Mouse (Mus musculus): Measurements from ENCODE around the gene Ybx1. TPM values are rescaled to one million over a fixed set of nuclear protein-coding genes. Genes with fewer than 3 reads are reported as not detected.

The Ybx1 gene
- 344 TPM for total RNA-seq (2023)

DNA sequence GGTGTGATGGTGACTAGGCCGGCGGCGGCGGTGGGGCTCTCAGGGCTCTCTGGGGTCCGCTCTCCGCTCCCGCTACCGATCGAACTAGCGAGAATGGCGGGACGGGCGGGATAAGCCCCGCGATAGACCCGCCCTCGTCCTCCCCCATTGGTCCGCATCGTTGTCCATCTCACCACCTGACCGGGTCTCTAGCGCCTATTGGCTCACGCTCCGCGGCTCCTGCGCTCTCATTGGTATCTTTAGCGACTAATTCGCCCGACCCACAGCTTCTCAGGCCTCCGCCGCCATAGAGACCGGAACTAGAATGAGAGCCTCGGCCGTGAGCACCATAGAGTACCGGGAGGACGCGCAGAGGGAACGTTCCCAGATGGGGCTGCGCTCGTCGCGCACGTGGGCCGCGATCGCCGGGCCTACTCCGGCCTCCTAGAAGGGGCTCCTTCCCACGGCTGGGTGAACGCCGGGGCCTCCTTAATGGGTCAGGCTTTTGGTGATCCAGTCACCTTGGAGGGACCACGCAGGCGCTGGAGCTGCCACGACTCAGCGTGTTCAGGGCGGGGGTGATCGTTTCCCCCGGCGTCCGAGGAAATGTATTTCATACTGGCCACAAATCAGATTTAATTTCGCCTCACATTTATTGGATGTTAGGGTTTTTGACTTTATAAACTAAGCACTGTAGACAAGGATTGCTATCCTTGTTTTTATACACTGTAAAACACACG is at the start of gene Ybx1:
TSS of gene Ybx1 (minus strand) at position 190 of the 719 bp plus-strand sequence.

DNA sequence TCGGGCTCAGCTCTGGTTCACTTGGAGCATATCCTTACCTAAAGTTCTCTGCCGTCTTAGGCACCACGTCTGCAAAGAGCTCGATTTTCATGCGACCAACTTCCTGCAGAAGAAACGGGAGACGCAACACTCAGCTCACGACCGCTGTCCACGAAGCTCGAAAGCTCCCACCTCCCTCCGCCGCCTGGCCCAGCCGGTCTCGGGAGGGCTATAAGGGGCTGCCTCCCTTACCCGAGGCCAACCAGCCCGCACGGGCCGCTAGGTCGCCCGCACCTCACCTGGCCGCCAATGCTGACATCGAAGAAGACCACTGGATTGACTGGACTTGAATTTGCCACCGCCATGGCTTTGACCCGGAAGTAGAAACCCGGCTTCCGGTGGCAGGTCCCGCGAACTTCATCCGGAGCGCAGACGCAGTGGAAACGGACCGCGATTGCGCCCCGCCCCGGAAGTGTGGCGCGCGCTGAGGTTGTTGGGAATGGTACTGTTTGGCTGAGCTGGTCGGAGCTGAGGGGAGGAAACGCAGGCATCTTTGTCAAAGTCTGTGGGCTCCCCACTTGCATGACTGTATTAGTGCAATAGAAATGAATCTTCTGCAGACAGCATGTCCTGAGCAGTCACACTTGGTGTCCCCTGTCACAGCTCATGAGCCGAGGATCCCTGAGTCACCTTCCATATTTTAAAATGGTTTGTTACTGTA is 25.9 kb upstream of the Ybx1 start, which contains the start of gene Ppih:
TSS of gene Ppih (minus strand) at position 416 of the 700 bp plus-strand sequence.

DNA sequence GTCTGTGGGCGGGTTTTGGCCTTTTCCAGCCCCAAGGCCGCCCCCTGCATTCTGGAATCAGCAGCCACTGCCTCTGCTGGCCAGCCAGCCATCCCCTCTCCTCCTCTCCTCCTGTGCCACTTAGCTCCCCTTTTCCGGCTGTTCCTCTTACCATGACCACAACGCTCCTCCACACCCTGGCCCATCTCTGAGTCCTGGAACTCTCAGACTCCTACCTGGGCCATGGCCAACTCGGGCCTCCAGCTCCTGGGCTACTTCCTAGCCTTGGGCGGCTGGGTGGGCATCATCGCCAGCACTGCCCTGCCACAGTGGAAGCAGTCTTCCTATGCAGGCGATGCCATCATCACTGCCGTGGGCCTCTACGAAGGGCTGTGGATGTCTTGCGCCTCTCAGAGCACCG is 39.1 kb downstream of the Ybx1 start, which contains the start of gene Cldn19:
TSS of gene Cldn19 (plus strand) at position 64 of the 400 bp plus-strand sequence.

DNA sequence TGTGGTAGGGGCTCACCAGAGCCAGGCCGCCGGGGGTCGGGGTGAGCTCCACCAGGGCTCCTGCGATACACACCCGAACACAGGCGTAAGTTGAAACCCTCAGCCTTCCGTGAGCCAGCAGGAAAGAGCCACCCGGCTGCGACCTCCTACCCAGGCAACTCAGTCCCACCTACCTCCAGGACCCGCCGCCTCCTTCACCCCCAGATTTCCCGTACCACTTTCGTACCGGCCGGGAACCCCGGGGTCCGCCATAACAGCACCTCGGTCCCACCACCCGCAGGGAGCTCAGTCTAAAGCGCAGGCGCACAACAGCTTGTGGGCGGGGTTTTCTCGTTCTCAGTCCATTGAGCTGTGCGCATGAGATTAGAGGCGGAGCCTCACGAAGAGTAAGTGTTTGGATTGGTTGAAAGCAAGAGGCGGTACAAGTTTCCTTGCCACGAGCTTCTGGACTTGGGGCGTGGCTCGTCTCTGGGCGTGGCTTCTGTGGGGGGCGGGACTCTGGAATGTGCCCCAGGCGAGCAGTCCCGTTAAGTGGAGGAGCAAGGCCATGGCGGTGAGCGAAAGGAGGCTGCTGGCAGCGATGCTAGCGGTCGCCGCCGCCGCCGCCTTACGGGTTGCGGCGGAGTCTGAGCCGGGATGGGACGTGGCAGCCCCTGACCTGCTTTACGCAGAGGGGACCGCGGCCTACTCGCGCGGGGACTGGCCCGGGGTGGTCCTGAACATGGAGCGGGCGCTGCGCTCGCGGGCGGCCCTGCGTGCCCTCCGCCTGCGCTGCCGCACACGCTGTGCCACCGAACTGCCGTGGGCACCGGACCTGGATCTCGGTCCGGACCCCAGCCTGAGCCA is 61.8 kb downstream of the Ybx1 start, which contains the start of the genes AU022252 and P3h1:
TSS of gene AU022252 (minus strand) at position 303 of the 846 bp plus-strand sequence.
TSS of gene P3h1 (plus strand) at position 506 of the 846 bp plus-strand sequence.

Other genes starting within 250 kb of the Ybx1 start
- gene Slc2a1, start 185.9 kb downstream of the Ybx1 start, total RNA-seq (2023), result 35.4 TPM
- 8.0 TPM for gene Zfp691, start 120.4 kb downstream of the Ybx1 start, total RNA-seq (2023)
- gene Ermap, start 104.6 kb downstream of the Ybx1 start, total RNA-seq (2023), result 0.68 TPM
- 17.3 TPM for gene Svbp, start 99.3 kb downstream of the Ybx1 start, total RNA-seq (2023)
- not detected for gene Tmem269, start 76.4 kb downstream of the Ybx1 start, total RNA-seq (2023)
- gene AU022252, start 61.9 kb downstream of the Ybx1 start, total RNA-seq (2023), result 10.0 TPM
- gene P3h1, start 61.7 kb downstream of the Ybx1 start, total RNA-seq (2023), result 7.2 TPM
- gene Cldn19, start 39.2 kb downstream of the Ybx1 start, total RNA-seq (2023), result not detected
- gene Ppih, start 25.9 kb upstream of the Ybx1 start, total RNA-seq (2023), result 23.9 TPM
- gene Ccdc30, start 120.9 kb upstream of the Ybx1 start, total RNA-seq (2023), result 5.3 TPM
- 7.7 TPM for gene Ppcs, start 127.8 kb upstream of the Ybx1 start, total RNA-seq (2023)
- 1.2 TPM for gene Zmynd12, start 128.2 kb upstream of the Ybx1 start, total RNA-seq (2023)
- 1.1 TPM for gene Rimkla, start 198.0 kb upstream of the Ybx1 start, total RNA-seq (2023)
- 93.3 TPM for gene Foxj3, start 242.4 kb upstream of the Ybx1 start, total RNA-seq (2023)
- 14.1 TPM for gene Frg2f1, start 244.9 kb upstream of the Ybx1 start, total RNA-seq (2023)

Measured in CD4-positive naive resting alpha-beta T cell, adult 57 days (primary cell).